Mouse (Mus musculus): ENCODE data around the gene Adgrg3. TPM values are rescaled to one million over a fixed set of nuclear protein-coding genes. Genes with fewer than 3 reads are reported as not detected.

The Adgrg3 gene
- polyA plus RNA-seq, 1 experiment from 2014 or later: 1.6 TPM

DNA sequence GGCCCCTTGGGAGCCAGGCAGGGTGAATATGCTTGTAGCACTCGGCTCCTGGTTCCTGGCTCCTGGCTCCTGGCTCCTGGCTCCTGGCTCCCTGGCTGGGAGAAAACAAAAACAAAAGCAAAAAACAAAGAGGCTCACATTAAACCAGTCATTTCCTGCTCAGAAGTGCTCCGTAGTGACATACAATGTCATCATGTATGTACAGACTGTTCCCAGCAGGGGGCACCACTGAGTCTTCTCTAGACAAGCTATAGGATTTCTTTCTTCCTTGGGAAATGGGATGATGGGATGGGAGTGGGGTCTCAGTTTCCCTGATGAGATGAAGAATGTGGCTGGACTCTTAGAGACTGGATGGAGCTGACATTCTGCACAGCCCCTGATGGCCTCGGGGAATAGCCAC, 50.1 kb downstream of the Adgrg3 start:
- H3K4me3 ChIP-seq: no peak overlapping the region
- WGBS: 46% methylated on average over 3 of the region's 3 CpGs
- H3K9me3 ChIP-seq: no peaks in the 10 kb centered on the region
- H3K4me2 ChIP-seq: no peak overlapping the region
- no peak for ATAC-seq (ENCODE audit: low FRiP score)
- H3K9ac ChIP-seq: no peak overlapping the region
- H3K36me3 ChIP-seq: no peaks in the 10 kb centered on the region
- no peak overlapping the region for H3K27ac ChIP-seq
- no peaks in the 10 kb centered on the region for H3K4me1 ChIP-seq (replicated peaks)
- H3K27me3 ChIP-seq: no peaks in the 10 kb centered on the region

DNA sequence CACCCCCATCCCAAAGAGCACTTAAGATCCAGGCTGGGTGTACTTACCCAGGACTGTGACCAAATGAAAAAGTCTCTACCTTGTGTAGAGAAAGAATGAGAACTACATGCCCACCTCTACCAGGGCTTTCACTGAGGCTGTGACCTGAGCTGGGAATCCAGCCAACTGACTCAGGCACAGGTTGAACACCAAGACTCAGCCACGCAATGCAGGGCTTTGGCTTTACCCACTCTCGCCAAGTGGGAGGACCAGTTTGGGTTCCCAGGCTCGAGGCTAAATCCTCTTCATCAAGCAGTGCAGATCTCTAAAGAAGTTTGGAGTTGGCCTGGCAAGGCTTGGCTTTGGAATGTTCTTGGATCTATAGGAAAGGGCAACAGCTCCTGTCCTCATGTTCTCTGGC, 58.0 kb downstream of the Adgrg3 start:
- no peak for ATAC-seq (ENCODE audit: low FRiP score)
- Histone ChIP-seq H3K4me1 (replicated peaks) (peaks cover 4% of the 10 kb centered on the region; the same call in 1 of the 2 replicates), H3K4me2 (no peak overlapping the region), H3K4me3 (no peak overlapping the region), H3K27ac (no peak overlapping the region), H3K9ac (no peak overlapping the region), H3K9me3 (no peaks in the 10 kb centered on the region), H3K27me3 (peaks cover 9% of the 10 kb centered on the region; the same call in 1 of the 2 replicates), H3K36me3 (no peaks in the 10 kb centered on the region)
- WGBS: 81% methylated on average over 3 of the region's 3 CpGs

DNA sequence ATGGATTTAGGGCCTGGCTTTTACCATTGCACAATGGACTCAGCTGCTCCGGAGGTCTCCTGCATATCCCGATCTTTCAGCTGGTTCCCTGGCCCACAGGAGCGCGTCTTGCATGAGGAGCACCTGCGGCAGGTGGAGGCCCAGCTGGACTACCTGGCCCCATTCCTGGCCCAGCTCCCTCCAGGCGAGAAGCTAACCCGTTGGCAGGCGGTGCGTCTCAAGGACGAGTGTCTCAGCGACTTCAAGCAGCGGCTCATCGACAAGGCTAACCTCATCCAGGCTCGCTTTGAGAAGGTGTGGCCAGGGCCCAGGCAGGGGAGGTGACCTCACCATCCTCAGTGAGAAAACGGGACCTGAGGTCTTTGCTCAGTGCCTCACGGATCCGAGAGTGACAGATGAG, 58.7 kb downstream of the Adgrg3 start:
- no peak overlapping the region for H3K4me3 ChIP-seq
- H3K9me3 ChIP-seq: no peaks in the 10 kb centered on the region
- 84% methylated on average over 17 of the region's 17 CpGs for WGBS
- no peaks in the 10 kb centered on the region for H3K36me3 ChIP-seq
- H3K27ac ChIP-seq: no peak overlapping the region
- H3K4me2 ChIP-seq: no peak overlapping the region
- H3K27me3 ChIP-seq: peaks cover 9% of the 10 kb centered on the region; the same call in 1 of the 2 replicates
- ATAC-seq (ENCODE audit: low FRiP score): no peak
- H3K9ac ChIP-seq: no peak overlapping the region
- H3K4me1 ChIP-seq (replicated peaks): peaks cover 4% of the 10 kb centered on the region; the same call in 1 of the 2 replicates

DNA sequence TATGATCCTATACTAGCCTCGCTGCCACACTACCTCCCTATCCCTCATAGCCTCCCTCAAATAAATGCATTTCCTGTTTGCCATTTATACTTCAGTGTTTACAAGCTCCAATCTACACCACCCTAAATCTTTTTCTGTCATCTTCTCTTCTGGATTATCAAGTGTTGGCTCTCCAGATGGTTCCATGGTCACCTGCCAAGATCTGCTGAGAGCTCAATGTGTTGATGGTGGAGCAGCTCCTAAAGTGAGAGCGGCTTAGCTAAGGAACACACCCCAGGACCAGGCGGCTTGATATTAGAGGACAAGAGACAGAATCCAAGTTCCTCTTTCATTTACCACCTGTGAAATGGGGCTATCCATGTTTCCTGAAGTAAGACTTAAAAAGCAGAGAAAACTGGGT, 60.6 kb downstream of the Adgrg3 start:
- H3K27me3 ChIP-seq: peaks cover 9% of the 10 kb centered on the region; the same call in 1 of the 2 replicates
- H3K4me1 ChIP-seq (replicated peaks): peaks cover 21% of the 10 kb centered on the region
- no peak overlapping the region for H3K4me3 ChIP-seq
- H3K9me3 ChIP-seq: no peaks in the 10 kb centered on the region
- H3K9ac ChIP-seq: no peak overlapping the region
- no peak for ATAC-seq (ENCODE audit: low FRiP score)
- H3K36me3 ChIP-seq: peaks cover 6% of the 10 kb centered on the region
- no peak overlapping the region for H3K4me2 ChIP-seq
- H3K27ac ChIP-seq: no peak overlapping the region
- 82% methylated on average over 3 of the region's 3 CpGs for WGBS

DNA sequence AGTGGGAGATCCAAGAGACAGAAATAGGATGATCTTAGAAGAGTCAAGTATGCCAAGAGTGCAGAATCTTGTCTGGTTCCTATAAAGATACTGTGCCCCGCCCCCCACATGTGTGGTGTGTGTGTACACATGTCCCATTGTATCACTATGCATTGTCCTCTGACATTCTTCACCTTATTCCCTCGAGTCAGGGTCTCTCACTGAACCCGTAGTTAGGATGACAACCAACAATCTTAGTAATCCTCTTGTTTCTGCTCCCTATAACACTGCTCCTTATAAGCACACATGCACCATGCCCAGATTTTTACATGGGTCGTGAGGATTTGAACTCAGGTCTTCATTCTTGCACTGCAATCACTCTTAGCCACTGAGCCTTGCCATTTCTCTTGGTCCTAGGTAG, 61.8 kb downstream of the Adgrg3 start:
- Histone ChIP-seq H3K4me3 (no peak overlapping the region), H3K36me3 (peaks cover 14% of the 10 kb centered on the region), H3K4me1 (replicated peaks) (peaks cover 29% of the 10 kb centered on the region), H3K27ac (no peak overlapping the region), H3K9me3 (no peaks in the 10 kb centered on the region), H3K9ac (no peak overlapping the region), H3K27me3 (peaks cover 9% of the 10 kb centered on the region; the same call in 1 of the 2 replicates), H3K4me2 (no peak overlapping the region)
- no peak for ATAC-seq (ENCODE audit: low FRiP score)
- 93% methylated on average over 4 of the region's 4 CpGs for WGBS

DNA sequence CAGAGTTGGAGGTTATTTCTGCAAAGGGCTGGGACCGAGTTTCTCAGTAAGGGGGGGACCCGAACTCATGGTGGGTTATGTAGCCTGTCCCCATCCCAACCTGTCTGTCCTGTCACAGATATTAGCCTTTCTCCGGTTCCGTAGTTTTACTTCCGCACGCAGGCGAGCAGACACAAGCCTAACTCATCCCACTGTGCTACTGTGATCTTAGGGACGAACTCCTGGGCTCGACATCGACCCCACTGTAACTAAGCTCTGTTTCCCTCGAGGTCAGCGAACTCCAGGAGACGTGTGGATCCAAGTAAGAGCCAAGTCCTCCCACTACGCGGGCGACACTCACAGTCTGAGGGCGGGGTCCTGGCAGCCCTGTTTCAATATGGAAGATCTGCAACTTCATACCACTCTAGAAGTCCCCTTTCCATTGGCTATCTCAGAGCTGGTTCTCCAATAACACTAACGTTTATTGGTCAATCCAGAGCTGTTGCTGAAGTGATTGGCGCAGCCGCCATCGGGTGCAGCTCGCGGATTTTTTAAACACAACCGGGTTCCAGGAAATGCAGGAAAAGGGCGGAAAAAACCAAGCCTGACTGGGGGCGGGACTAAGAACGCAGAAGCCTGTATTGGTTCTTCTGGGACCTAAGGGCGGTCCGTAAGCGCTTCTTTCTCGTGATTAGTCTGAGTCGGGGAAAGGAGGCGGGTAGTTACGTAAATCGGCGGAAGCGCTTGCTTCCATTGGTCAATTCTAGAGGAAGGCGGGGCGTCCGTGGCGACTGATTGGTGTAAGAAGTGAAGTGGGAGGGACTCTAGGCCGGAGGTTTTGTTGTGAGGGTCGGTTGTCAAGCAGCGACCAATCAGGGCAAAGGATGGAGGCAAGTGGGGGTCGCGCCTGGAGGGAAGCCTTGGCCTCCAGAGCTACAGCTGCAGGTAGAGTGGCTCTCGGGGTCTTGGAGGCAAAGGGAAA, 63.2 kb downstream of the Adgrg3 start, which contains the start of gene Katnb1:
Gene Katnb1, plus strand, starts transcription at position 806 of the 961 bp plus-strand sequence.
- H3K36me3 ChIP-seq: peaks cover 28% of the 10 kb centered on the region
- peak within 1 kb of the TSS; percentile 83 for H3K27ac ChIP-seq
- WGBS: under 1% methylated on average over 47 of the region's 47 CpGs
- H3K4me1 ChIP-seq (replicated peaks): peaks cover 29% of the 10 kb centered on the region
- ATAC-seq (ENCODE audit: low FRiP score): peak; percentile 98
- H3K9ac ChIP-seq: peak within 1 kb of the TSS; percentile 87
- no peaks in the 10 kb centered on the region for H3K9me3 ChIP-seq
- peak within 1 kb of the TSS; percentile 90 for H3K4me3 ChIP-seq
- peak within 1 kb of the TSS; percentile 95 for H3K4me2 ChIP-seq
- peaks cover 9% of the 10 kb centered on the region; the same call in 1 of the 2 replicates for H3K27me3 ChIP-seq

DNA sequence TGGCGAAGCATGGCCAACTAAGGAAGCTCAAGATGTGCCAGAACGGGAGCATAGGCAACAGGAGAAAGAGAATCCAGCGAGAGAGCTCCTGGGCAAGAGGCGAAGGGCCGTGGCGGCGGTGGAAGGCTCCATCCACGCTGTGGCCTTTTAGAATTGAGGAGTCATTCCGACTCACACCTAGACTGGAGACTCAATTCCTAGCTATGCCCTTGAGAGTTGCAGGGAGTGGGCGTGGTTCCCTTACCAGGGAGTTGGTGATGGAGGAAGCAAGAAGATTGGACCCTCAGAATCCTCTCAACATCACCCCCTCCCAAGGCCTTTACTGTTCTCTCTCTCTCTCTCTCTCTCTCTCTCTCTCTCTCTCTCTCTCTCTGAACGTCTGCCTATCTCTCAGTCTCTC, 64.2 kb downstream of the Adgrg3 start:
- Histone ChIP-seq H3K27ac (peak overlapping the region; percentile 83), H3K9me3 (no peaks in the 10 kb centered on the region), H3K4me3 (peak overlapping the region; percentile 90), H3K4me2 (peak overlapping the region; percentile 95), H3K36me3 (peaks cover 35% of the 10 kb centered on the region), H3K27me3 (peaks cover 9% of the 10 kb centered on the region; the same call in 1 of the 2 replicates), H3K9ac (peak overlapping the region; percentile 87), H3K4me1 (replicated peaks) (peaks cover 29% of the 10 kb centered on the region)
- ATAC-seq (ENCODE audit: low FRiP score): no peak
- WGBS: 12% methylated on average over 11 of the region's 11 CpGs

DNA sequence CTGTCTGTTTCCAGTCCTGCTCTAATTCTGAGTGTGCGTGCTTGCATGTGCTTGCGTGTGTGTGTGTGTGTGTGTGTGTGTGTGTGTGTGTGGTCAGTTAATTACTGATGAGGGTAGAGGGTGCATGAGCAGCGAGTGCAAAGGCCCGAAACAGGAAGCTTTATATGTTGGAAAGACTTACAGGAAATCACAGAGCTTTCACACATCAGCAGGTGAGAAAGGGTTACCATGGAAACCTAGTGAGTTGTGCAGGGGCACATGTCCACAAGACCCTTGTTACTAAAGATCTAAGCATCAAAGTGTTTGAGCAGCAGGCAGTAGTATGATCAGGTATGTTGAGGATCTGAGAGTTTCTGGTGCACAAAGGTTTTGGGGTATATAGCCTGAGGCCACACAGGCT, 66.8 kb downstream of the Adgrg3 start:
- 0 out of 2 replicates have a peak overlapping the region, but pooled peaks have one; percentile 46 for H3K9ac ChIP-seq
- no peaks in the 10 kb centered on the region for H3K27me3 ChIP-seq
- no peaks in the 10 kb centered on the region for H3K9me3 ChIP-seq
- no peak overlapping the region for H3K4me3 ChIP-seq
- 92% methylated on average over 4 of the region's 4 CpGs for WGBS
- H3K4me1 ChIP-seq (replicated peaks): peaks cover 29% of the 10 kb centered on the region
- peaks cover 61% of the 10 kb centered on the region for H3K36me3 ChIP-seq
- no peak overlapping the region for H3K27ac ChIP-seq
- no peak overlapping the region for H3K4me2 ChIP-seq
- ATAC-seq (ENCODE audit: low FRiP score): no peak

DNA sequence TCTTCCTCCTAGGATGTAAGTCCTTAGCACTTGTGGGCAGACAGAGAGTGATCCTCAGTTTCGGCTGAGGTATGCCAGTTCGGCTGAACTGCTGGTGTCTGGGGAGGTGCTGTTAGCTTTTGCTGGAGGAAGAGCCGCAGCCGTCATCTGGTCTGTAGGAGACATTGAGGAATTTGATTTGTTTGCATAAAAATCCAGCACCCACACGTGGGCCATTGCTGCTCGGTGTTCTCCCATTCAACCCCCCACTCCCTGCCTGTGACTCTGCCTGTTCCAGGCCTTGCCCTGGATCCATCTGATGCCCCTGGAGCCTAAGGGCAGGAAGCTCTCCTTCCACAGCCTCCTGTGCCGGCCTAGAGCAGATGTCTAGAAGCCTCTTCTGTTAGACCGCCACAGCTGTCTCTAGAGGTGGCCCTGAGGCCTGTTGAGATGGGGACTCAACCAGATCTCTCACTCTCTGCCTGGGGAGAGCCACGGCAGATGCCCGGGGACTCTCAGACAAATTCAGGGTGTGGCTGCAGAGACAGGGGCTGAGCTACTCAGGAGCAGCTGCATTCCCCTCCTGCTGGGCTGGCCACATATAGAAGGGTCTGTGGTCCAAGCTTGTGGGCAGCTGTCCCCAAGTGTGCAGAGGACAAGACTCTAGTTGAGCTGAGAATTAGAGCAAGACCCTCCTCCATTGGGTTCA, 67.4 kb downstream of the Adgrg3 start:
- Histone ChIP-seq H3K9ac (peak overlapping the region; percentile 39; the same call in 1 of the 2 replicates), H3K4me3 (no peak overlapping the region), H3K36me3 (peaks cover 67% of the 10 kb centered on the region), H3K4me1 (replicated peaks) (peaks cover 29% of the 10 kb centered on the region), H3K9me3 (no peaks in the 10 kb centered on the region), H3K27me3 (no peaks in the 10 kb centered on the region), H3K27ac (no peak overlapping the region), H3K4me2 (no peak overlapping the region)
- no peak for ATAC-seq (ENCODE audit: low FRiP score)
- 81% methylated on average over 10 of the region's 10 CpGs for WGBS

DNA sequence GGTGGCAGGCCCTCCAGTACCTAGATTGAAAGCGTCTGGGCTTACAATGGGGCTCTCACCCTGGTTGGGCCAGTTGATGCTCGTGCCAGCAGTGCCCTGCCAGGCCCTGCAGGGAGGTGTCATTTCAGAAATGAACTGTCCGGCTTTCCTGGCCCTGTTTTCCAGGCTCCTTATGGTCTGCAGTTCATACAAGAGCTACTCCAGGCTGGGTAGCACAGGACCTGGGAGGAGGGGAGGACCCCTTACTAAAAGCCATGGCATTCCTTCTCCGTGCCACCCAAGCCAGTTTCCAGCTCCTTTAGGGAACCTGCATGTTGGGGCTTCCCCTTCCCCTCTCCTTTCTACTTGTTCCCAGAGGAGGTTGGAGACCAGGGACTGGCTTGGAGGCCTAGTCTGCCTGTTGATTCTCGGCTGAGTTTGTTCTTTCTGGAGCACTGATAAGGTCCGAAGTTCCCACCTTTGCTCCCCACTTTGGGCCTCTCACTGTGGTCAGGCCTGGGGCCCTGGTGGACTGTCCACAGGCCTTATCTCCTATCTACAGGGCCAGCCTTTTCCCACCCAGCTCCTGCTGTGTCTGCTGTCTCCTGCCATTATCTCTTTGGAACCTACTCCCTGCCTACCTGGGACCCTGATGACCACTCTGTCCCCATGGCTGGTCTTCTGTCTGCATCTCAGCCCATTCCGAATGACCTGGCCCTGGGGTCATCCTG, 68.1 kb downstream of the Adgrg3 start:
- Histone ChIP-seq H3K36me3 (peaks cover 74% of the 10 kb centered on the region), H3K27ac (no peak overlapping the region), H3K9ac (peak overlapping the region; percentile 39; the same call in 1 of the 2 replicates), H3K4me2 (no peak overlapping the region), H3K27me3 (no peaks in the 10 kb centered on the region), H3K9me3 (no peaks in the 10 kb centered on the region), H3K4me1 (replicated peaks) (peaks cover 25% of the 10 kb centered on the region), H3K4me3 (no peak overlapping the region)
- no peak for ATAC-seq (ENCODE audit: low FRiP score)
- WGBS: 92% methylated on average over 7 of the region's 7 CpGs

DNA sequence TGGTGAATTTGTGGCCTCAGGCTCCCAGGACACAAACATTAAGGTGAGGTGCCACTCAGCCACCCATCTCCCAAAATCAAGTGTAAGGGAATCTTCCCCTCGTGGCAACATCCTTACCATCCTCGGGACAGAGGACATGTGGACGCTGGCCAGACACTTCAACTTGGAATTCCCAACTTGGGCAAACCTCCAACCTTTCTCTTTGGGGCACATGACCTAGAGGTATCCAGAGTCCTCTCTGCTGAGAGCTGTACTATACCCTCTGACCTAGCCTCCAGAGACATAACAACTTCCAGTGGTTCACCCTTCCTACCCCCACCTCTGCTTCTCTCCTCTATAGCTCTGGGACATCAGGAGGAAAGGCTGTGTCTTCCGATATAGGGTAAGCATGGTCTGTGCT, 76.1 kb downstream of the Adgrg3 start:
- H3K27me3 ChIP-seq: no peaks in the 10 kb centered on the region
- no peak overlapping the region for H3K27ac ChIP-seq

More for the DNA sequence above, 76.1 kb downstream of the Adgrg3 start:
- no peak overlapping the region for H3K4me2 ChIP-seq
- no peaks in the 10 kb centered on the region for H3K9me3 ChIP-seq
- no peak overlapping the region for H3K9ac ChIP-seq
- H3K36me3 ChIP-seq: peaks cover 100% of the 10 kb centered on the region
- H3K4me3 ChIP-seq: no peak overlapping the region
- 94% methylated on average over 4 of the region's 4 CpGs for WGBS
- no peaks in the 10 kb centered on the region for H3K4me1 ChIP-seq (replicated peaks)
- no peak for ATAC-seq (ENCODE audit: low FRiP score)

Measured in hindbrain, embryonic 13.5 days (tissue).